Mouse (Mus musculus) ES-Bruce4 (cell line): ENCODE data around the gene Brinp1. TPM values are rescaled to one million over a fixed set of nuclear protein-coding genes. Genes with fewer than 3 reads are reported as not detected.

Source experiments
- H3K27ac ChIP-seq: 2 replicates; pipeline ENCODE4 v1.5.1; 2012; ENCODE audit warnings: low read length, inconsistent platforms; ENCODE audit not compliant: insufficient read depth
- H3K27me3 ChIP-seq: 2 replicates; pipeline ENCODE4 v1.6.1; 2012; ENCODE audit warnings: mild to moderate bottlenecking, low read length, inconsistent platforms; ENCODE audit not compliant: control insufficient read depth, poor library complexity, insufficient read depth, severe bottlenecking
- H3K36me3 ChIP-seq: 2 replicates; pipeline ENCODE4 v1.6.1; 2012; ENCODE audit warnings: inconsistent platforms, mild to moderate bottlenecking, low read length, moderate library complexity; ENCODE audit not compliant: control insufficient read depth, poor library complexity, insufficient read depth, severe bottlenecking
- H3K4me1 ChIP-seq: one replicate; pipeline ENCODE4 v1.8.1; 2011; ENCODE audit warnings: low read length; ENCODE audit not compliant: control insufficient read depth, insufficient read depth
- H3K4me3 ChIP-seq: 2 replicates; pipeline ENCODE4 v1.5.1; 2011; ENCODE audit warnings: low read depth, mild to moderate bottlenecking, low read length
- H3K9ac ChIP-seq: 2 replicates; pipeline ENCODE4 v1.6.1; 2012; ENCODE audit warnings: low read depth, mild to moderate bottlenecking, inconsistent platforms; ENCODE audit not compliant: poor library complexity, severe bottlenecking
- H3K9me3 ChIP-seq: replicated peaks from 2 replicates; pipeline ENCODE4 v1.6.1; 2012; ENCODE audit warnings: mild to moderate bottlenecking, low read length, inconsistent platforms; ENCODE audit not compliant: control insufficient read depth, poor library complexity, insufficient read depth, severe bottlenecking
- CTCF ChIP-seq: IDR thresholded peaks from one replicate; pipeline ENCODE4 v1.8.1; 2011; ENCODE audit warnings: low read depth, low read length
- EP300 ChIP-seq: IDR thresholded peaks from 2 replicates; pipeline ENCODE4 v1.6.1; 2011; ENCODE audit warnings: low read depth, low read length; ENCODE audit not compliant: insufficient read depth
- POLR2A ChIP-seq: IDR thresholded peaks from one replicate; pipeline ENCODE4 v1.8.1; 2011; ENCODE audit warnings: low read length; ENCODE audit not compliant: insufficient read depth
- polyA plus RNA-seq: library from polyadenylated mRNA; stranded (reverse); fragments of >200 nt; gene quantifications from 2 replicates; pipeline ENCODE4 v1.2.4, GENCODE M21; 2011; ENCODE audit warnings: low read depth; ENCODE audit not compliant: missing spikeins, insufficient read depth, insufficient read length

The Brinp1 gene
- polyA plus RNA-seq, 1 experiment, result 0.49 TPM

DNA sequence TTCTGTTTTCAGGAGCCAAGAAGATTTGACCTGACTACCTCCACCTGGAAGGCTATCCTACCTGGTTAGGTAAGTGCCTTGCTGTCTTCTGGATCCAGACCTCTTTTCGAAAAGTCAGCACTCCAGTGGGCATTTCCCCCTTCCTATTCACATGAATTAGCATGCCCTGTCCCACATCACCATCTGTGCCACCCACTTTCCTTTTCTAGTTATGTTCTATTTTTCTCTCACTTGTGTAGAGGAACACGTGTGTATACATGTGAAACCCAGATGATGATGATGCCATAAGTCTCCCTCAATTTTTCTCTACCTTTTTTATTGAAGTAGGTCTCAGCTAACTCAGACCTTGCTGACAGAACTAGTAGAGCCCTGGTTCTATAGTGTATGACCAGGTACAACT lies 11.3 kb downstream of the Brinp1 start:
- H3K4me1 ChIP-seq, result no peaks in the 10 kb centered on the region
- H3K27me3 ChIP-seq, result no peaks in the 10 kb centered on the region
- H3K9ac ChIP-seq, result no peak overlapping the region
- H3K4me3 ChIP-seq, result no peak overlapping the region
- H3K9me3 ChIP-seq, result no peaks in the 10 kb centered on the region
- no peak overlapping the region for H3K27ac ChIP-seq
- H3K36me3 ChIP-seq, result no peaks in the 10 kb centered on the region
- TF ChIP-seq EP300 (no peak), CTCF (no peak), POLR2A (no peak)

DNA sequence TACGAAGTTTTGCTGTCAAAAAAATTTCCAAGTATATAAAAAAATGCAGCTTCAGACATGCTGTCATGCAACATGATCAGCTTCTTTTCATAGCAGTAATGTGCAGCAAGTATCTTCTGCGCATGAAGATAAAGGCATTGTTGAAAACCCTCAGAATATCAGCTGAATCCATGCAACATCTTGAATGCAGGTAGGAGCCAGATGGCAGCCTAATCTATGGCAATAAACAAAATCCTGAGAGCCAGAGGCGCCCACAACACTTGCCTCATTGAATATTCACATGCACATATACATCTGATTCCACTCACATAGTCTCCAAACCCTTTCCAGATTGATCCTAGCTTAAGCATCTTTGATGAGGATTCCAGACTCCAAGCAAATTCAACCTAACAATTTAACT lies 24.2 kb downstream of the Brinp1 start:
- Histone ChIP-seq H3K27ac (no peak overlapping the region), H3K27me3 (no peaks in the 10 kb centered on the region), H3K4me1 (no peaks in the 10 kb centered on the region), H3K9me3 (no peaks in the 10 kb centered on the region), H3K4me3 (no peak overlapping the region), H3K9ac (no peak overlapping the region), H3K36me3 (no peaks in the 10 kb centered on the region)
- no peak for TF ChIP-seq EP300
- no peak for TF ChIP-seq CTCF
- no peak for TF ChIP-seq POLR2A

DNA sequence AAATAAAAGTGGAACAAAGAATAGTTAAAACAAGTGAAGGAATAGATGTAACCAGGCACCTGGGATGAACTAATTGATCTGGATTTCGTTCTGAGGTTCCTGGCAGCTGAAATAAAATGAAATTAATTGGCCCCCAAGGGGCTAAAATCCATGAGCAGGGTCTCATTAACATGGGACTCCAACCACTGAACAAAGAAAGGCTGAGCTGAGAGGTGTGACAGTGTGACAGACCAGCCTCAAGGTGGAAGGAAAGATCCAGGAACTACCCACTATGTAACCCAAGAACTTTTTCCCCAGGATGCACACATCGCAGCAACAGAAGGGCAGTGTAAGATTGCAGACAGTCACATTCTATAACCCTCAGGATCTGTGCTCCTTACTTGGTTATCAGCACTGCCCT lies 28.1 kb downstream of the Brinp1 start:
- no peak overlapping the region for H3K27ac ChIP-seq
- TF ChIP-seq EP300, result no peak
- TF ChIP-seq POLR2A, result no peak
- TF ChIP-seq CTCF, result no peak
- no peak overlapping the region for H3K9ac ChIP-seq
- H3K4me3 ChIP-seq, result no peak overlapping the region
- no peaks in the 10 kb centered on the region for H3K36me3 ChIP-seq
- no peaks in the 10 kb centered on the region for H3K4me1 ChIP-seq
- H3K9me3 ChIP-seq, result no peaks in the 10 kb centered on the region
- no peaks in the 10 kb centered on the region for H3K27me3 ChIP-seq

DNA sequence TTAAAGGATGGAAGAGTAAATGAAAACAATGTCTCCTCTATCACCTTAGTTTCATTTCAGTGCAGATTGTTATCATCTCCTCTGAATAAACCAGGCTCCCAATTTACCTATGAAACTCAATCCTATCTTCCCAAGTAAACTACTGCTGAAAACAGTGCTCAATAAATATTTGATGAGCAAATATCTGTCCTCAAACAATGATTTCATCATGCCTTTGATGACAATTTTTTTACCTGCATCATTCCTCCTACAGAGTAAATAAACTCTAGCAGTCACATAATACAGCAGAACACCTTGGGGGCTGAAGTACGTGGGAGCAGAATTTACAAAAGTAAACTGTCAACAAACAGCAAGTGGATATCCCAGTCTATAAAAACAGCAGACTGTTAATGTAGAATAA lies 31.3 kb downstream of the Brinp1 start:
- no peak for TF ChIP-seq CTCF
- no peak for TF ChIP-seq POLR2A
- Histone ChIP-seq H3K4me3 (no peak overlapping the region), H3K4me1 (no peaks in the 10 kb centered on the region), H3K36me3 (no peaks in the 10 kb centered on the region), H3K9me3 (no peaks in the 10 kb centered on the region), H3K27me3 (no peaks in the 10 kb centered on the region), H3K27ac (no peak overlapping the region), H3K9ac (no peak overlapping the region)

DNA sequence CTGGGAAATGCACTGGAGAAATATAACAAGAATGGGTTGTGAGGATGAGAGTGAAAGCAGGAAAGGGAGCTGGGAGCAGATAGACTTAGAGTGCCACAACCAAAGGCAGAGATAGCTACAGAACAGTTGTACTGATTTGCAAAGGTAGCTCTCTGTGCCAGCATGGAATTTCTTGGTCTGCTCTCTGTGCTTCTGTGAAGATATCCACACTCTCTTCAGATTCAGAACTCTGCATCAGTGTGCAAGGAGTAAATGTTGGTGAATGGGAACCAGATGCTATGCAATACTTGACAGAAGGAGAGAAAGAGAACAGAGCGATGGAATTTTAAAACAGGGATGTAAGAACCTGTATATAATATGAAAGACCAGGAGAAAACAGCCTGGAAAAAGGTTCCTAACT lies 31.7 kb downstream of the Brinp1 start:
- TF ChIP-seq CTCF (no peak), EP300 (no peak), POLR2A (no peak)

DNA sequence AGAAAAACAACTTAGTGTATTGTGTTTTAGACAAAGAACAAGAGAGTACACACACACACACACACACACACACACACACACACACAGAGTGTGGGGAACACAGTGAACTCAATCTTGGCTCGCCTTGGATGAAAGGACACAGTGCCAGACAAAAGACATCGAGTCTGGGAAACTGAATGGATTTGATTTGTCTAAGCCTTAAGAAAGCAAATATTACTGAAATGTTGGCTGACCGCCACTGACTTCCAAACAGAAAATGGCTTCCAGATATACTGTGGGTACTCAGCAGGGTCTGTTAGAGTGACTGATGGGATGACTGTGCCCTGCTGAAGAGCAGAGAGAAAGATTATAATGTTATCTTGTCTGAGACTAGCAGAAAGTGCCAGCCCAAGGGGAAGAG lies 34.1 kb downstream of the Brinp1 start:
- TF ChIP-seq POLR2A (no peak), EP300 (no peak), CTCF (no peak)
- H3K27me3 ChIP-seq, result no peaks in the 10 kb centered on the region
- no peak overlapping the region for H3K4me3 ChIP-seq
- no peaks in the 10 kb centered on the region for H3K36me3 ChIP-seq
- no peaks in the 10 kb centered on the region for H3K9me3 ChIP-seq
- no peak overlapping the region for H3K9ac ChIP-seq
- H3K27ac ChIP-seq, result no peak overlapping the region
- no peaks in the 10 kb centered on the region for H3K4me1 ChIP-seq

More for the DNA sequence above, 31.7 kb downstream of the Brinp1 start:
- Histone ChIP-seq H3K27me3 (no peaks in the 10 kb centered on the region), H3K9ac (no peak overlapping the region), H3K9me3 (no peaks in the 10 kb centered on the region), H3K27ac (no peak overlapping the region), H3K4me1 (no peaks in the 10 kb centered on the region), H3K4me3 (no peak overlapping the region), H3K36me3 (no peaks in the 10 kb centered on the region)

DNA sequence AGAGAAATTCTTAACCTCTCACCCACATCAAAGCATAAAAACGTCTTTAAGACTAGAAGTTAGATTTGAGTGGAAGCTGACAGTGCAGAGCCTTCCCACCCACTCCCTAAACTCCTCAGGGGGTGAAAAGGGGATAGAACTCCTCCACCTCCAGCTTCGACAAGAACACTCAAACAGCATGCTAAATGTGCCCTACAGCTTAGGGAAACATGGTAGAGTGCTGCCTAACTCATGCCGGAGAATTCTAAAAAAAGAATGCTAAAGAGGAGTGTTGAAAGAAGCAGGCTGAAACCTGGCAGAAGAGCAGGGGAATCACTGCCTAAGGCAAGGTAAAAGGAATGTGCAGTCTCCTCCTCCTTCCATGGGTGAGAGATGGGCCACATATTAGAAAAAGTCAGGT lies 43.3 kb downstream of the Brinp1 start:
- H3K4me3 ChIP-seq, result no peak overlapping the region
- H3K4me1 ChIP-seq, result no peaks in the 10 kb centered on the region
- H3K27ac ChIP-seq, result no peak overlapping the region
- no peaks in the 10 kb centered on the region for H3K36me3 ChIP-seq
- no peaks in the 10 kb centered on the region for H3K27me3 ChIP-seq
- no peak overlapping the region for H3K9ac ChIP-seq
- TF ChIP-seq POLR2A (no peak), CTCF (no peak), EP300 (no peak)
- H3K9me3 ChIP-seq, result no peaks in the 10 kb centered on the region
